Mouse (Mus musculus) lung, postnatal 4 days (tissue): Measurements from ENCODE around the gene Zbtb45.

Experiments used
- DNase-seq, 2 experiments: peaks; one replicate each; pipeline ENCODE4 v3.0.0; 2021

Gene Zbtb45

GRCm38 (mm10) chr7:12995862-12996261, 14.0 kb downstream of the Zbtb45 start:
- DNase-seq = no peak

- DNase-seq = no peak
Measured at GRCm38 (mm10) chr7:12993148-12993547, 16.7 kb downstream of the Zbtb45 start.

- peak in 1 of 2 experiments; percentile 59 for DNase-seq
Measured at GRCm38 (mm10) chr7:12992222-12992621, 17.6 kb downstream of the Zbtb45 start.

GRCm38 (mm10) chr7:12987409-12988189, 22.2 kb downstream of the Zbtb45 start:
- DNase-seq = no peak

GRCm38 (mm10) chr7:12986906-12987305, 22.9 kb downstream of the Zbtb45 start:
- DNase-seq = no peak

GRCm38 (mm10) chr7:12985724-12986123, 24.1 kb downstream of the Zbtb45 start:
- DNase-seq = no peak

GRCm38 (mm10) chr7:12980291-12980690, 29.5 kb downstream of the Zbtb45 start:
- no peak for DNase-seq

- DNase-seq = peak; percentile 29 to 61
Measured at GRCm38 (mm10) chr7:12979776-12980175, 30.1 kb downstream of the Zbtb45 start.

GRCm38 (mm10) chr7:12978931-12979722, 30.7 kb downstream of the Zbtb45 start:
- DNase-seq = peak in 1 of 2 experiments; percentile 16

GRCm38 (mm10) chr7:12977682-12978389, 32.0 kb downstream of the Zbtb45 start, which contains the start of gene Zfp446:
TSS of gene Zfp446 (plus strand) at chr7:12977848.
- peak; percentile 99 for DNase-seq

GRCm38 (mm10) chr7:12970906-12971305, 38.9 kb downstream of the Zbtb45 start:
- DNase-seq = no peak

GRCm38 (mm10) chr7:12966104-12966845, 43.6 kb downstream of the Zbtb45 start:
- DNase-seq = peak; percentile 71

GRCm38 (mm10) chr7:12965678-12966091, 44.1 kb downstream of the Zbtb45 start, which contains the start of gene Zfp324:
TSS of gene Zfp324 (plus strand) at chr7:12965838.
- peak; percentile 93 to 94 for DNase-seq

GRCm38 (mm10) chr7:12961511-12962141, 48.2 kb downstream of the Zbtb45 start:
- DNase-seq = peak; percentile 61

GRCm38 (mm10) chr7:12959718-12960117, 50.1 kb downstream of the Zbtb45 start:
- no peak for DNase-seq

GRCm38 (mm10) chr7:12958948-12959347, 50.9 kb downstream of the Zbtb45 start:
- DNase-seq = no peak

GRCm38 (mm10) chr7:12957511-12957910, 52.3 kb downstream of the Zbtb45 start:
- no peak for DNase-seq

- DNase-seq = no peak
Measured at GRCm38 (mm10) chr7:12954896-12955295, 54.9 kb downstream of the Zbtb45 start.
